Mouse (Mus musculus): ENCODE measurements around the gene Chmp4b.

GRCm38 (mm10) chr2:154684901-154685470 lies 33.5 kb downstream of the Chmp4b start:
- TF ChIP-seq EP300 (IDR thresholded peaks at IDR 0.05; ENCODE audit: low read depth in 1 of 2, low read length in 2 of 2) = no peak
- no peak for TF ChIP-seq CTCF (IDR thresholded peaks at IDR 0.05 in 2 of 3, conservative IDR thresholded peaks at IDR 0.05 in 1 of 3; ENCODE audit: control insufficient read depth in 1 of 3, insufficient read depth in 1 of 3, low read depth in 2 of 3, low read length in 3 of 3, poor library complexity in 1 of 3, severe bottlenecking in 1 of 3)
- no peak for TF ChIP-seq POLR2AphosphoS5 (IDR thresholded peaks at IDR 0.05; ENCODE audit: borderline replicate concordance, low read depth, low read length)
- no peak for TF ChIP-seq POLR2A (IDR thresholded peaks at IDR 0.05; ENCODE audit: control insufficient read depth in 1 of 2, insufficient read depth in 1 of 2, low read depth in 1 of 2, low read length in 2 of 2, poor library complexity in 1 of 2)
- TF ChIP-seq GATA1 (IDR thresholded peaks at IDR 0.05; ENCODE audit: low read depth, low read length) = no peak
- no peak for TF ChIP-seq MAX (IDR thresholded peaks at IDR 0.05; ENCODE audit: low read length)
- TF ChIP-seq ZMIZ1 (IDR thresholded peaks at IDR 0.05; ENCODE audit: low read depth, low read length) = no peak
- no peak for TF ChIP-seq CHD2 (IDR thresholded peaks at IDR 0.05; ENCODE audit: low read length)
- TF ChIP-seq USF1 (IDR thresholded peaks at IDR 0.05; ENCODE audit: low read depth, low read length) = no peak
- no peak for TF ChIP-seq ZKSCAN1 (IDR thresholded peaks at IDR 0.05; ENCODE audit: low read depth, low read length)
- no peak for TF ChIP-seq POLR2AphosphoS2 (IDR thresholded peaks at IDR 0.05; ENCODE audit: low read length)
